Mouse (Mus musculus): ENCODE measurements around the gene D230025D16Rik. TPM values are rescaled to one million over a fixed set of nuclear protein-coding genes. Genes with fewer than 3 reads are reported as not detected.
"Not testable (repeated sequence)": the region's sequence is repeated elsewhere in the genome, so short reads cannot be mapped to it uniquely, and the experiment has no call there.

D230025D16Rik gene
- polyA plus RNA-seq, 1 experiment from 2014 or later: 13.5 TPM

DNA sequence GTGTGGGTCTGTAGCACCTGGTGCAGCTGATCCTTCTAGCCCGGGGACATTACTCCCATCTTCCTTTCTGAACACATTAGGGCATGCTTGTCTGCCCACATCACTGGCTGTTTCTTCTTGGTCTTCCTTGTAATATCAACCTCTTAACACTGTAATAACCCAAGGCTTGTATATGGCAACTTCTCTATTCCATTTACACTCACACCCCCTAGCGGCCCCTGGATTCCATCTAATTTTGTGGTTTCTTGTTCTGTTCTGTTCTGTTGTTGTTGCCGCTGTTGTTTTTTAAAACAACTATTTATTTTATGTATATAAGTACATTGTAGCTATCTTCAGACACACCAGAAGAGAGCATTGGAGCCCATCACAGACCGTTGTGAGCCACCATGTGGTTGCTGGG, 62.0 kb downstream of the D230025D16Rik start:
- no peak for ATAC-seq (ENCODE audit: low read depth)
- 67% methylated on average over 4 of the region's 4 CpGs for WGBS (ENCODE audit: insufficient replicate concordance)
- H3K27me3 ChIP-seq: peaks cover 61% of the 10 kb centered on the region

DNA sequence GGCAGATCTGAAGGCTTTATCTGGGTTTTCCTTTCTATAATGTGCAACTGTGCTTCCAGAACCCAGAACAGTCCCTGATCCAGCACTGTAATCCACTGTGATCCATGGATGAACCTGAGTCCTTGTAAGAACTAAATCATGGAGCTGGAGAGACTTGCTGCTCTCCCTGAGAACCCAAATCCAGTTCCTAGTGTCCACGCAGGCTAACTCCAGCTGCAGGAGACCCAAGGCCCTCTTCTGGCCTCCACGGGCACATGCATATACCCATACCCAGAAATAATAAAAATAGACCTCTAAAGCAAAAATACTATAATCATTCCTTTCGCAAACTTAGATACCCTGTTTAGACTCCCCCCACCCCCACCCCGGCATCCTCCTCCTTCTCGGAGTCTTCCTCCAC, 63.3 kb downstream of the D230025D16Rik start:
- Histone ChIP-seq H3K4me1 (replicated peaks) (peaks cover 34% of the 10 kb centered on the region), H3K4me2 (no peak overlapping the region), H3K4me3 (replicated peaks) (no peak overlapping the region), H3K9me3 (replicated peaks) (no peaks in the 10 kb centered on the region), H3K27me3 (peaks cover 50% of the 10 kb centered on the region), H3K36me3 (no peaks in the 10 kb centered on the region), H3K9ac (no peak overlapping the region), H3K27ac (no peak overlapping the region)
- 86% methylated on average over 5 of the region's 5 CpGs for WGBS (ENCODE audit: insufficient replicate concordance)
- no peak for DNase-seq
- ATAC-seq (ENCODE audit: low read depth): no peak

More for the DNA sequence above, 62.0 kb downstream of the D230025D16Rik start:
- Histone ChIP-seq H3K9ac (no peak overlapping the region), H3K4me2 (no peak overlapping the region), H3K27ac (no peak overlapping the region), H3K4me3 (replicated peaks) (no peak overlapping the region), H3K9me3 (replicated peaks) (no peaks in the 10 kb centered on the region), H3K36me3 (no peaks in the 10 kb centered on the region), H3K4me1 (replicated peaks) (peaks cover 45% of the 10 kb centered on the region)
- no peak for DNase-seq

DNA sequence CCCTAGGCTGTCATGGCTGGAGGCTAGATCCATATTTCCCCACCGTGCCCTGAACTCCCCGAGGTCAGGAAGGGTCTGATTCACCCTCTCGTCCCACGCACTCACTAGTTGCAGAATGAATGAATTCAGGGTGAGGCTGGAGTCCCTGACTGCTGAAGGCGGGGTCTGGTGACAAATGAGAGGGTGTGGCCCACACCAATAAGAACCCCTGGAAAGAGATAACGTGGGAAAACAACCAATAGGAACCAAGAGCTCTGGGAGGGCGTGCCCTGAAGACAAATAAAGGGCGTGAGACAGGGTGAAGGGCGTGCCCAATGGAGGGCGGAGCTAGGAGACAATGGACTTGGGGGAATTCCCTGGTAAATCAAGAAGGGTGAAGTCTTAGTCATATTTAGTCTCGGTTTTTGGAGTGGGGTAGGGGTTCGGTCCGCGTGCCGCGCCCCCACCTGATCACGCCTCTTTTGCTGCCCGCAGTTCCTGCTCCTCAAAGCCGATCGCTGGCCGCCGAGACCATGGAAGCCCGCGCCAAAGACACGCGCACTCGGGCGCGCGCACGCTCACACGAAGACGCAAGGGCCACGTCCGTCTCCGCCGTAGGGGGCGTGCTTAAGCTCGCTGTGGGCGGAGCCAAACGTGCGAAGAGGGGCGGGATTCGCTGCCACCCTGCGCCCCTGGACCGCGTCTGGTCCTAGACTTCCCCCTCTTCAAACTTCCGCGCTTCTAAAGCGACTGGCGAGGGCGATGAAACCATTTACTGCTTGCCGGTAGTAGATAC, 64.2 kb downstream of the D230025D16Rik start:
- Histone ChIP-seq H3K9me3 (replicated peaks) (no peaks in the 10 kb centered on the region), H3K27me3 (peaks cover 46% of the 10 kb centered on the region), H3K36me3 (no peaks in the 10 kb centered on the region), H3K9ac (peak overlapping the region; percentile 55), H3K4me2 (peak overlapping the region; percentile 87), H3K4me1 (replicated peaks) (peaks cover 29% of the 10 kb centered on the region), H3K27ac (peak overlapping the region; percentile 59; the same call in 1 of the 2 replicates), H3K4me3 (replicated peaks) (peak overlapping the region; percentile 61)
- DNase-seq (peak; percentile 82), ATAC-seq (ENCODE audit: low read depth) (peak; percentile 82)
- WGBS (ENCODE audit: insufficient replicate concordance): 1% methylated on average over 53 of the region's 53 CpGs

DNA sequence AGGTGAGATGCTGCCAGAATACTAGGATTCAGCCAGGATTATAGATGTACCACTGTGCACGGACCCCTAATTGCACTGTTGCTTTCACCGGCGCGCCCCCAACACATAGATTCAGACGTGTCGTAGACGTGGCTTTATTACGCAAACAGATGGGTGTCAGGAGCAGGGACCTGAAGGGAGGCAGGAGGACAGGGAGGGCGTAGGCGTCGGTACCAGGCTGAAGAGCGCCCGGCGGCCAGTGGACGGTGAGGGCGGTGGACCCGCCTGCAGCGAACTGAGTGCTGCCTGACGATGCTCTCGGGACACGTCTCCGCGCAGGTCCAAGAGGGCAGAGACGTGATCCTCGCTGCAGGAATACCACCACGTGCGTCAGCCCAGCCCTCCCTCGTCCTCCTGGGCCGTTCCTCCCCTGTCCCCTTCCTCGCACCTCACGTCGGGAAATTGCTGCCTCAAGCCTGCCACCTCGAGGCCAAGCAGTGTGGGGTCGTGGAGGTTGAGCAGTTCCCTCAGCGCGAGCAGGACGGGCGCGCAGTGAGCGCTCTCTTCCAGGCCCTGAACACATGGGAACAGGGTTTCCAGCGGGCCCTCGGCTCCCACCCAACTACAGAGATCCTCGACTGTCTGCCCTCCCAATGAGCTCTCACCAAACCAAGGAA, 65.0 kb downstream of the D230025D16Rik start, which contains the start of gene 4931428F04Rik:
4931428F04Rik (minus strand) TSS at position 60 of the 656 bp plus-strand sequence.
- Histone ChIP-seq H3K9me3 (replicated peaks) (no peaks in the 10 kb centered on the region), H3K4me1 (replicated peaks) (peaks cover 29% of the 10 kb centered on the region), H3K4me2 (peak within 1 kb of the TSS; percentile 87), H3K27me3 (peaks cover 40% of the 10 kb centered on the region), H3K4me3 (replicated peaks) (peak within 1 kb of the TSS; percentile 61), H3K9ac (peak within 1 kb of the TSS; percentile 55), H3K36me3 (no peaks in the 10 kb centered on the region), H3K27ac (peak within 1 kb of the TSS; percentile 59; the same call in 1 of the 2 replicates)
- ATAC-seq (ENCODE audit: low read depth) (peak; percentile 16), DNase-seq (no peak)
- 4% methylated on average over 43 of the region's 43 CpGs for WGBS (ENCODE audit: insufficient replicate concordance)

DNA sequence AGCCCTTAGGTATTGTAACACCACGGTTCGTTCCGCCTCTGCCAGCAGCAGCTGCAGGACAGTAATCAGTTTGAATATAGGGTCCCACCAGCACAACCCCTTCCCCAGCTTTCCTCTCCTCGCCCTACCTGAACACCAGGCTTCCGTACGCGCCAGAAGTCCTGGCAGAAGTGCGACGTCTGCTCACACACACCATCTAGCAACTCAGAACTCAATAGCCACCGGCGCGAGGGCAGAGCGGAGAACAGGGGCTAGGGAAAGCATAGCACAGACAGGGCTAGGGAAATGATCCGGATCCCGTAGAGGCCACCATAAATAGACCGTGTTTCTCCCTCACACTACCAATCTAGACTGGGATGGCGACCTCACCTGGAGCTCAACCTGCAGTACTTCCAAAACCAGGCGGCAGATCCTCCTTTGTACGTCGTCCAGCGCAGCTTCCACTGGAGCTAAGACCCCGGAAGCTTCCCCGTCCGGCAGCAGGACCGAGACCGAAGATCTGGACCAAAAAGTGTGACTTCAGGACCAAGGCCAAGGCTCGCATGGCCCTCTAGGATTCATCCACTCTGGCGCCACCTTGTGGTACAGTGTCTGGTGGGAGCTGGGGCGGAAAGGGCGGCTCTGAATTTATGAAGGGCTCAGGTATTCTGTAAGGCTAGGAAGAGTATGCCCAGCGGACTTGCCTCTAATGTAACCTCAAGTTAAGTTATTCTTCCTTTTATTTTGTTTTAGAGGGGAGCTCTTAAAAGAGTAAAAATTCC, 65.8 kb downstream of the D230025D16Rik start:
- ATAC-seq (ENCODE audit: low read depth) (no peak), DNase-seq (peak; percentile 81)
- Histone ChIP-seq H3K36me3 (no peaks in the 10 kb centered on the region), H3K4me1 (replicated peaks) (peaks cover 32% of the 10 kb centered on the region), H3K4me2 (peak overlapping the region; percentile 87), H3K27ac (no peak overlapping the region), H3K4me3 (replicated peaks) (peak overlapping the region; percentile 61; the same call in 1 of the 2 replicates), H3K27me3 (peaks cover 32% of the 10 kb centered on the region), H3K9me3 (replicated peaks) (no peaks in the 10 kb centered on the region), H3K9ac (no peak overlapping the region)
- 17% methylated on average over 31 of the region's 31 CpGs for WGBS (ENCODE audit: insufficient replicate concordance)

DNA sequence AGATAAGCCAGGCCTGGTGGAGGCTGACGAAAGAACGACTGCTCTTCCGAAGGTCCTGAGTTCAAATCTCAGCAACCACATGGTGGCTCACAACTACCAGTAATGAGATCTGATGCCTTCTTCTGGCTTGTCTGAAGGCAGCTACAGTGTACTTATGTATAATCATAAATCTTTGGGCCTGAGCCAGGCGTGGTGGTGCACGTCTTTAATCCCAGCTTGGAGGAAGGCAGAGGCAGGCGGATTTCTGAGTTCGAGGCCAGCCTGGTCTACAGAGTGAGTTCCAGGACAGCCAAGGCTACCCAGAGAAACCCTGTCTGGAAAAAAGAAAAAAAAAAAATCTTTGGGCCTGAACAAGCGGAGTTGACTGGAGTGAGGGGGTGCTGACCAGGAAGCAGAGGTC, 66.4 kb downstream of the D230025D16Rik start:
- DNase-seq; H3K9ac ChIP-seq; H3K27ac ChIP-seq; ATAC-seq (ENCODE audit: low read depth); H3K4me3 ChIP-seq (replicated peaks); H3K36me3 ChIP-seq; H3K4me2 ChIP-seq; H3K9me3 ChIP-seq (replicated peaks): not testable (repeated sequence)
- 73% methylated on average over 8 of the region's 8 CpGs for WGBS (ENCODE audit: insufficient replicate concordance)
- Histone ChIP-seq H3K27me3 (peaks cover 28% of the 10 kb centered on the region), H3K4me1 (replicated peaks) (peaks cover 38% of the 10 kb centered on the region)

DNA sequence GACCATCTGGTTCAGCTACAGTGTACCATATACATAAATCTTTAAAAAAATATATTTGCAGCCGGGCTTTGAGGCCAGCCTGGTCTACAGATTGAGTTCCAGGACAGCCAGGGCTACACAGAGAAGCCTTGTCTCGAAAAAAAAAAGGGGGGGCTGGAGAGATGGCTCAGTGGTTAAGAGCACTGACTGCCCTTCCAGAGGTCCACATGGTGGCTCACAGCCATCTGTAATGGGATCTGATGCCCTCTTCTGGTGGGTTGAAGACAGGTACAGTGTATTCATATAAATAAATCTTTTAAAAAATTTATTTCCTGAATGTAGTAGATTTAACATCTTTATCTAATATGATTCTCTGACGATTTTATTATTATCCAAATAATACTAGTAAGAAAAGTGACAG, 66.9 kb downstream of the D230025D16Rik start:
- H3K36me3 ChIP-seq; H3K4me2 ChIP-seq; DNase-seq; H3K9ac ChIP-seq; ATAC-seq (ENCODE audit: low read depth); H3K4me3 ChIP-seq (replicated peaks); H3K27ac ChIP-seq; H3K9me3 ChIP-seq (replicated peaks): not testable (repeated sequence)
- peaks cover 43% of the 10 kb centered on the region for H3K4me1 ChIP-seq (replicated peaks)
- 38% methylated on average over 3 of the region's 3 CpGs for WGBS (ENCODE audit: insufficient replicate concordance)
- peaks cover 23% of the 10 kb centered on the region for H3K27me3 ChIP-seq

DNA sequence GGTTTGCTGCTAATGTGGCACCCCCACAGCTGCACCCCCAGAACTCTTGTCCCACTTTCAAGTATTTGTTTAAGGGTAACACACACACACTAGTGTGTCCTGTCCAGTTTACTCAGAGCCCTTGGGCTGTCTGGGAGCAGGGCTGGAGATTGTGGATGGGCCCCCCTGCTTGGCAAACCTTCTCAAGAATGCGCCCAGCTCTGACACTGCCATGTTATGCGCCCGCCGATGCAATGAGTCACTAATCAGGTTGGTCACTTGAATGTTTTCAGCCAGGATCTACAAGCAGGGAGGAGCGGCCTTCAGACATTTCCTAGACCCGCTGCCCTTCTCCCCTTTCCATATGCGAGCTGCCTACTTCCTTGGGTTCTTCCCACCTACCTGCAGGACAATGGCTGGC, 67.5 kb downstream of the D230025D16Rik start:
- Histone ChIP-seq H3K9ac (no peak overlapping the region), H3K27me3 (peaks cover 23% of the 10 kb centered on the region), H3K27ac (no peak overlapping the region), H3K4me1 (replicated peaks) (peaks cover 47% of the 10 kb centered on the region), H3K36me3 (no peaks in the 10 kb centered on the region), H3K9me3 (replicated peaks) (no peaks in the 10 kb centered on the region), H3K4me2 (no peak overlapping the region), H3K4me3 (replicated peaks) (no peak overlapping the region)
- DNase-seq (no peak), ATAC-seq (ENCODE audit: low read depth) (no peak)
- WGBS (ENCODE audit: insufficient replicate concordance): 74% methylated on average over 7 of the region's 7 CpGs

DNA sequence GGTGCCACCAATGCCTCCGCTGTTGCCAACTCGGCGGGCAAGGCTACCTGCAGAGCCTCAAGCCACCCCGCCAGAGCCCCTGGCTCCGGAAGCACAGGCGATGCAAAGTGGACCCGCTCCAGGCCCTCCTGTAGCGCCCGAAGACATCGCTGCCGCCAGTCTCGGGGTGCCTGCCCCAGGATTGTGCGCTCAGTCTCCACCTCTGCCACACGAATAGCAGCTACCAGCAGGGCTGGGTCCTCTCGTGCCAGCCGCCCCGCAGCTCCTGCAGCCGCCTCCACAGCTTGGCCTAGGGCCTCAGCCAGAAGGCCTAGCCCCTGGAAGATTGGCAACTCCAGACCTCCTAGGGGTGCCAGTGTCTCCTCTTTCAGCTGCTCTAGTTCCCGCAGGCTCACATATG, 68.5 kb downstream of the D230025D16Rik start:
- peaks cover under 1% of the 10 kb centered on the region for H3K36me3 ChIP-seq
- 78% methylated on average over 19 of the region's 19 CpGs for WGBS (ENCODE audit: insufficient replicate concordance)
- H3K9me3 ChIP-seq (replicated peaks): no peaks in the 10 kb centered on the region
- H3K27me3 ChIP-seq: peaks cover 20% of the 10 kb centered on the region
- no peak overlapping the region for H3K4me2 ChIP-seq
- H3K9ac ChIP-seq: no peak overlapping the region
- no peak overlapping the region for H3K27ac ChIP-seq
- DNase-seq (no peak), ATAC-seq (ENCODE audit: low read depth) (no peak)
- no peak overlapping the region for H3K4me3 ChIP-seq (replicated peaks)
- H3K4me1 ChIP-seq (replicated peaks): peaks cover 46% of the 10 kb centered on the region

DNA sequence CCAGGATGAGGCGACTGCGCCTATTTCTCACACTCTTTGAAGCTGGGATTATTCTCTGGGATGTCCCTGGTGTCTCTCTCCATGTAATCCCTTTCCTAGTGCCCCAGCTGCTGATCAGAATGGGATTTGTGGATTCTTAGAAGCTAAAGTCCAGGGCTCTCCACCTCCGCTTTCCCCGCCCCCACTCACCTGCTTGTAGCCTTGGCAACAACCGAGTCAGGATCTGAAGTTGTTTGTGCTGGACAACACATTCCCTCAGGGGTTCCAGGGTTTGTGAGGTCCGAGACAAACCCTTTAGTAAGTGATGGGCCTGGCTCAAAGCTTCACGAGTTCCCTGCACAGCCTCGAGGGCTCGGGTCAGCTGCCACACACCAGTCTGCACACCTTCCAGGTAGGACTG, 69.8 kb downstream of the D230025D16Rik start:
- DNase-seq: no peak
- no peak for ATAC-seq (ENCODE audit: low read depth)
- H3K4me1 ChIP-seq (replicated peaks): peaks cover 44% of the 10 kb centered on the region
- H3K4me2 ChIP-seq: peak overlapping the region; percentile 95
- H3K4me3 ChIP-seq (replicated peaks): peak overlapping the region; percentile 33; the same call in 1 of the 2 replicates
- H3K27ac ChIP-seq: no peak overlapping the region
- H3K27me3 ChIP-seq: peaks cover 14% of the 10 kb centered on the region
- peaks cover 12% of the 10 kb centered on the region for H3K36me3 ChIP-seq
- no peak overlapping the region for H3K9ac ChIP-seq
- H3K9me3 ChIP-seq (replicated peaks): no peaks in the 10 kb centered on the region
- WGBS (ENCODE audit: insufficient replicate concordance): 71% methylated on average over 9 of the region's 9 CpGs

DNA sequence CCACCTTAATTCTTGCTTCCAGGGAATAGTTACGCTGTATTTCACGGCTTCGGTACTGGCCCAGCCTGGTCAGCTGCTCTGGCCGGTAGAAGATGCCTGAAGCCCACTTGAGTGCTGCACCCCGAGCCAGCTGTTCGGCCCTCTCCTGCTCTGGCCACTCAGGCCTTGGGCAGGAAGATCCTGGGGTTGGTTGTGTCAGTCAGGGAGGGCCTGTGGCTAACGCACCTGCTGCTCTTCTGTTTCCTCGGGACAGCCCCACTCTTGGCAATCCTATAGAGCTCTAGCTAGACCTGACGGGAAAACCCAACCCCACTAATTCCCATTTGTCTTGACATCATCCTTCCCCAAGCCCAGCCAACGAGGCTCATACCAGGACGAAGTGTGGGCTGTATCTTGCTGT, 70.3 kb downstream of the D230025D16Rik start:
- WGBS (ENCODE audit: insufficient replicate concordance): 55% methylated on average over 11 of the region's 11 CpGs
- H3K4me3 ChIP-seq (replicated peaks): peak overlapping the region; percentile 33; the same call in 1 of the 2 replicates
- H3K4me1 ChIP-seq (replicated peaks): peaks cover 44% of the 10 kb centered on the region
- peak overlapping the region; percentile 95 for H3K4me2 ChIP-seq
- DNase-seq (no peak), ATAC-seq (ENCODE audit: low read depth) (no peak)
- peaks cover 17% of the 10 kb centered on the region for H3K36me3 ChIP-seq
- no peaks in the 10 kb centered on the region for H3K9me3 ChIP-seq (replicated peaks)
- 0 out of 2 replicates have a peak overlapping the region, but pooled peaks have one; percentile 97 for H3K27ac ChIP-seq
- peaks cover 9% of the 10 kb centered on the region for H3K27me3 ChIP-seq
- no peak overlapping the region for H3K9ac ChIP-seq
